Mouse (Mus musculus): Measurements from ENCODE around the gene A4galt. TPM values are rescaled to one million over a fixed set of nuclear protein-coding genes. Genes with fewer than 3 reads are reported as not detected.
A peak's percentile ranks its signal among the peaks of the same experiment; 100 is the strongest.

The A4galt gene
- polyA plus RNA-seq (2014; fragmentation: Nextera tagmentation; extraction: Ambion mirVana), result 0.18 TPM in 1 of 2 replicates, not detected in the other

- Histone ChIP-seq H3K9ac (ENCODE audit: low read length) (peak within 1 kb of the TSS; percentile 45), H3K4me3 (ENCODE audit: low read depth, low read length) (peak within 1 kb of the TSS; percentile 46), H3K27me3 (ENCODE audit: control insufficient read depth, insufficient read depth, low read length) (peaks cover 28% of the 10 kb centered on the region), H3K36me3 (ENCODE audit: control insufficient read depth, insufficient read depth, low read length) (no peaks in the 10 kb centered on the region), H3K9me3 (ENCODE audit: control insufficient read depth, low read length) (peaks cover 5% of the 10 kb centered on the region; the same call in 1 of the 2 replicates), H3K27ac (replicated peaks; ENCODE audit: low read depth, low read length) (no peak within 1 kb of the TSS), H3K4me1 (ENCODE audit: control insufficient read depth, insufficient read depth, low read length) (peaks cover 4% of the 10 kb centered on the region; the same call in 1 of the 2 replicates), H3K4me2 (ENCODE audit: low read depth, severe bottlenecking) (peak within 1 kb of the TSS; percentile 90)
- DNase-seq (ENCODE audit: low spot score), result peak; percentile 67
- no peak for ATAC-seq (ENCODE audit: insufficient number of reproducible peaks, low FRiP score, low TSS enrichment, low read depth)
- 1% methylated on average over 66 of the region's 66 CpGs for WGBS
Observed at GRCm38 (mm10) chr15:83251176-83252004, at the start of gene A4galt. Gene A4galt, minus strand, starts transcription at chr15:83251774.

- ATAC-seq (ENCODE audit: insufficient number of reproducible peaks, low FRiP score, low TSS enrichment, low read depth), result no peak
- Histone ChIP-seq H3K4me2 (ENCODE audit: low read depth, severe bottlenecking) (no peak overlapping the region), H3K36me3 (ENCODE audit: control insufficient read depth, insufficient read depth, low read length) (no peaks in the 10 kb centered on the region; the same call in 1 of the 2 replicates), H3K27ac (replicated peaks; ENCODE audit: low read depth, low read length) (no peak overlapping the region), H3K9ac (ENCODE audit: low read length) (no peak overlapping the region), H3K4me1 (ENCODE audit: control insufficient read depth, insufficient read depth, low read length) (peaks cover 4% of the 10 kb centered on the region; the same call in 1 of the 2 replicates), H3K9me3 (ENCODE audit: control insufficient read depth, low read length) (no peaks in the 10 kb centered on the region), H3K27me3 (ENCODE audit: control insufficient read depth, insufficient read depth, low read length) (no peaks in the 10 kb centered on the region), H3K4me3 (ENCODE audit: low read depth, low read length) (no peak overlapping the region)
- no peak for DNase-seq (ENCODE audit: low spot score)
- 53% methylated on average over 10 of the region's 10 CpGs for WGBS
Observed at GRCm38 (mm10) chr15:83299916-83300582, 48.5 kb upstream of the A4galt start.

- no peaks in the 10 kb centered on the region; the same call in 1 of the 2 replicates for H3K36me3 ChIP-seq (ENCODE audit: control insufficient read depth, insufficient read depth, low read length)
- 91% methylated on average over 7 of the region's 7 CpGs for WGBS
- no peak overlapping the region for H3K27ac ChIP-seq (replicated peaks; ENCODE audit: low read depth, low read length)
- DNase-seq (ENCODE audit: low spot score) (no peak), ATAC-seq (ENCODE audit: insufficient number of reproducible peaks, low FRiP score, low TSS enrichment, low read depth) (no peak)
- no peak overlapping the region for H3K4me2 ChIP-seq (ENCODE audit: low read depth, severe bottlenecking)
- no peaks in the 10 kb centered on the region for H3K9me3 ChIP-seq (ENCODE audit: control insufficient read depth, low read length)
- no peak overlapping the region for H3K4me3 ChIP-seq (ENCODE audit: low read depth, low read length)
- H3K9ac ChIP-seq (ENCODE audit: low read length), result no peak overlapping the region
- no peaks in the 10 kb centered on the region for H3K27me3 ChIP-seq (ENCODE audit: control insufficient read depth, insufficient read depth, low read length)
- H3K4me1 ChIP-seq (ENCODE audit: control insufficient read depth, insufficient read depth, low read length), result peaks cover 4% of the 10 kb centered on the region; the same call in 1 of the 2 replicates
Observed at GRCm38 (mm10) chr15:83299450-83299849, 47.9 kb upstream of the A4galt start.

DNA sequence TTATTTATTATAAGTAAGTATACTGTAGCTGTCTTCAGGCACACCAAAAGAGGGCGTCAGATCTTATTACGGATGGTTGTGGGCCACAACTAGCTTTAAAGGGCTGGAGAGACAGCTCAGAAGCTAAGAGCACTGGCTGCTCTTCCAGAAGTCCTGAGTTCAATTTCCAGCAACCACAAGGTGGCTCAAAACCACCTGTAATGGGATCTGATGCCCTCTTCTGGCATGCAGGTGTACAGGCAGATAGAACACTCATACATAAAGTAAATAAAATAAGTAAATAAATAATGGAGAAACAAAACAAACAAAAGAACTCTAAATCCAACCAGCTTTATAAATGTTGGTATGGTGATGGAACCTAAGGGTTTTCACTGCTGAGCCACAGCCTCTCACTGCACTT lies 47.2 kb upstream of the A4galt start:
- no peak for ATAC-seq (ENCODE audit: insufficient number of reproducible peaks, low FRiP score, low TSS enrichment, low read depth)
- WGBS, result 82% methylated on average over 2 of the region's 2 CpGs
- H3K36me3 ChIP-seq (ENCODE audit: control insufficient read depth, insufficient read depth, low read length), result no peaks in the 10 kb centered on the region; the same call in 1 of the 2 replicates

GRCm38 (mm10) chr15:83298313-83298712 lies 46.7 kb upstream of the A4galt start:
- no peaks in the 10 kb centered on the region for H3K9me3 ChIP-seq (ENCODE audit: control insufficient read depth, low read length)
- H3K4me3 ChIP-seq (ENCODE audit: low read depth, low read length), result no peak overlapping the region
- no peaks in the 10 kb centered on the region; the same call in 1 of the 2 replicates for H3K36me3 ChIP-seq (ENCODE audit: control insufficient read depth, insufficient read depth, low read length)
- H3K9ac ChIP-seq (ENCODE audit: low read length), result no peak overlapping the region
- no peak overlapping the region for H3K27ac ChIP-seq (replicated peaks; ENCODE audit: low read depth, low read length)
- no peaks in the 10 kb centered on the region for H3K27me3 ChIP-seq (ENCODE audit: control insufficient read depth, insufficient read depth, low read length)
- no peak overlapping the region for H3K4me2 ChIP-seq (ENCODE audit: low read depth, severe bottlenecking)
- 84% methylated on average over 8 of the region's 8 CpGs for WGBS
- ATAC-seq (ENCODE audit: insufficient number of reproducible peaks, low FRiP score, low TSS enrichment, low read depth), result no peak
- peaks cover 4% of the 10 kb centered on the region; the same call in 1 of the 2 replicates for H3K4me1 ChIP-seq (ENCODE audit: control insufficient read depth, insufficient read depth, low read length)
- DNase-seq (ENCODE audit: low spot score), result no peak

More for the DNA sequence above, 47.2 kb upstream of the A4galt start:
- no peak overlapping the region for H3K27ac ChIP-seq (replicated peaks; ENCODE audit: low read depth, low read length)
- H3K4me2 ChIP-seq (ENCODE audit: low read depth, severe bottlenecking), result no peak overlapping the region
- peaks cover 4% of the 10 kb centered on the region; the same call in 1 of the 2 replicates for H3K4me1 ChIP-seq (ENCODE audit: control insufficient read depth, insufficient read depth, low read length)
- no peak overlapping the region for H3K4me3 ChIP-seq (ENCODE audit: low read depth, low read length)
- H3K27me3 ChIP-seq (ENCODE audit: control insufficient read depth, insufficient read depth, low read length), result no peaks in the 10 kb centered on the region
- DNase-seq (ENCODE audit: low spot score), result no peak
- no peaks in the 10 kb centered on the region for H3K9me3 ChIP-seq (ENCODE audit: control insufficient read depth, low read length)
- H3K9ac ChIP-seq (ENCODE audit: low read length), result no peak overlapping the region

DNA sequence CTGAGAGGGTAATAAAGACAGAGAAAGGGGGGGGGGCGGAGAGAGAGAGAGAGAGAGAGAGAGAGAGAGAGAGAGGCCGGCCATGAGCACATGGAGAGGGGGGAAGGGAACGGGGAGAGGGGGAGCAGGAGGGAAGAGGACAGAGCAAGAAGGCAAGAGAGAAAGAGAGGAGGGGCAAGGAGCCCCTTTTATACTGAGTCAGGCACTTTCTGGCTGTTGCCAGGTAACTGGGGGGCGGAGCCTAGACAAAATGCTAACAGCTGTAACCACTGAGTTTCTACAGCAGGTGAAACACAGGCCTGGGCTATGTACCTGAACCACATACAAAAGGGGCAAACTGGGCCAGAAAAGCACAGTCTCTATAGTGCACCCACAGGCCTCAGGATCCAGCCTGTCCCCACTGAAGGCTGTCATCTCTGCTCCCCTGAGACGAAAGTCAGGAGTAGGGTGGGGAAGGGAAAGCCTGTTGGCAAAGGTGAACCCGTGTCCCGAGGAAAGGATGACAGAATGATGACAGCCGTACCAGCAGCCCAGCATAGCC lies 45.3 kb upstream of the A4galt start:
- H3K4me1 ChIP-seq (ENCODE audit: control insufficient read depth, insufficient read depth, low read length), result peaks cover 4% of the 10 kb centered on the region; the same call in 1 of the 2 replicates
- no peaks in the 10 kb centered on the region for H3K9me3 ChIP-seq (ENCODE audit: control insufficient read depth, low read length)
- DNase-seq (ENCODE audit: low spot score) (peak; percentile 60), ATAC-seq (ENCODE audit: insufficient number of reproducible peaks, low FRiP score, low TSS enrichment, low read depth) (0 out of 2 replicates have a peak, but pooled peaks have one; percentile 26)
- H3K36me3 ChIP-seq (ENCODE audit: control insufficient read depth, insufficient read depth, low read length), result no peaks in the 10 kb centered on the region; the same call in 1 of the 2 replicates
- H3K27me3 ChIP-seq (ENCODE audit: control insufficient read depth, insufficient read depth, low read length), result no peaks in the 10 kb centered on the region
- H3K9ac ChIP-seq (ENCODE audit: low read length), result no peak overlapping the region
- no peak overlapping the region for H3K4me3 ChIP-seq (ENCODE audit: low read depth, low read length)
- no peak overlapping the region for H3K27ac ChIP-seq (replicated peaks; ENCODE audit: low read depth, low read length)
- 61% methylated on average over 7 of the region's 8 CpGs for WGBS
- no peak overlapping the region for H3K4me2 ChIP-seq (ENCODE audit: low read depth, severe bottlenecking)

GRCm38 (mm10) chr15:83296050-83296449 lies 44.5 kb upstream of the A4galt start:
- 89% methylated on average over 4 of the region's 4 CpGs for WGBS
- no peaks in the 10 kb centered on the region; the same call in 1 of the 2 replicates for H3K36me3 ChIP-seq (ENCODE audit: control insufficient read depth, insufficient read depth, low read length)

DNA sequence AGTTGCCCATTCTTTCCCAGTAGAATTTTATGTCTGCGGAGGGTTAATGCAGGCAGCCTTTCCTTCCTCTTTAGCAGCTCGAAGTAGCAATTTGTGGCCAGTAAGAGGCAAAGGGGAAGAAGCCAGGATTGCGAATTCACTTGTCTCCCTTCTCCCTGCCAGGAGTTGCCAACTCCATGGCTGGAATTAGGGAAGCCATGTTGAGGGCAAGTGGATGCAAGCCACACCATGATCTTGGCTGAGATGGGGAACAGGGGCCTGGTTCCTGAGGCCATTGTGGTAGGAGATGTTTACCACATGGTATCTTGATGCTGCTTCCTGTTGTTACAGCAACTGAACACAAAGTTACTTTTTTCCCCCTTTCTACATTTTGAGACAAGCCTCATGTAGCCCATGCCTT lies 43.4 kb upstream of the A4galt start:
- no peak for ATAC-seq (ENCODE audit: insufficient number of reproducible peaks, low FRiP score, low TSS enrichment, low read depth)
- no peaks in the 10 kb centered on the region for H3K9me3 ChIP-seq (ENCODE audit: control insufficient read depth, low read length)
- H3K4me2 ChIP-seq (ENCODE audit: low read depth, severe bottlenecking), result no peak overlapping the region
- H3K27ac ChIP-seq (replicated peaks; ENCODE audit: low read depth, low read length), result no peak overlapping the region
- no peak overlapping the region for H3K4me3 ChIP-seq (ENCODE audit: low read depth, low read length)
- no peaks in the 10 kb centered on the region for H3K36me3 ChIP-seq (ENCODE audit: control insufficient read depth, insufficient read depth, low read length)
- DNase-seq (ENCODE audit: low spot score), result no peak
- no peaks in the 10 kb centered on the region for H3K27me3 ChIP-seq (ENCODE audit: control insufficient read depth, insufficient read depth, low read length)
- H3K9ac ChIP-seq (ENCODE audit: low read length), result no peak overlapping the region
- peaks cover 4% of the 10 kb centered on the region; the same call in 1 of the 2 replicates for H3K4me1 ChIP-seq (ENCODE audit: control insufficient read depth, insufficient read depth, low read length)
- WGBS, result 87% methylated on average over 3 of the region's 3 CpGs

More at GRCm38 (mm10) chr15:83296050-83296449, 44.5 kb upstream of the A4galt start:
- H3K9me3 ChIP-seq (ENCODE audit: control insufficient read depth, low read length), result no peaks in the 10 kb centered on the region
- H3K27me3 ChIP-seq (ENCODE audit: control insufficient read depth, insufficient read depth, low read length), result no peaks in the 10 kb centered on the region
- H3K4me2 ChIP-seq (ENCODE audit: low read depth, severe bottlenecking), result no peak overlapping the region
- H3K9ac ChIP-seq (ENCODE audit: low read length), result no peak overlapping the region
- no peak overlapping the region for H3K27ac ChIP-seq (replicated peaks; ENCODE audit: low read depth, low read length)
- DNase-seq (ENCODE audit: low spot score) (no peak), ATAC-seq (ENCODE audit: insufficient number of reproducible peaks, low FRiP score, low TSS enrichment, low read depth) (no peak)
- no peak overlapping the region for H3K4me3 ChIP-seq (ENCODE audit: low read depth, low read length)
- peaks cover 4% of the 10 kb centered on the region; the same call in 1 of the 2 replicates for H3K4me1 ChIP-seq (ENCODE audit: control insufficient read depth, insufficient read depth, low read length)
